Mouse (Mus musculus) v-Abl transformed pro-B cells (cell line): ENCODE data around the gene Med7.

Source experiments
- in situ Hi-C, 2 experiments: fragments of 400-800 bp; cut with MboI; formaldehyde crosslinking; loops; one replicate each; pipeline ENCODE4 v1.15.1; 2025; ENCODE audit not compliant: unreplicated experiment in 2 of 2

Gene Med7

DNA sequence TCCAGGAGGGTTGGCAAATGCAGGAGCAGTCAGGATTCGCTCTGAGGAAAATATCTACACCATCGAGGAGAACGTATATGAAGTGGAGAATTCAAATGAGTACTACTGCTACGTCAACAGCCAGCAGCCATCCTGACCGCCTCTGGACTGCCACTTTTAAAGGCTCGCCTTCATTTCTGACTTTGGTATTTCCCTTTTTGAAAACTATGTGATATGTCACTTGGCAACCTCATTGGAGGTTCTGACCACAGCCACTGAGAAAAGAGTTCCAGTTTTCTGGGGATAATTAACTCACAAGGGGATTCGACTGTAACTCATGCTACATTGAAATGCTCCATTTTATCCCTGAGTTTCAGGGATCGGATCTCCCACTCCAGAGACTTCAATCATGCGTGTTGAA, 42.6 kb downstream of the Med7 start:
- in situ Hi-C loops, result no loop called here

DNA sequence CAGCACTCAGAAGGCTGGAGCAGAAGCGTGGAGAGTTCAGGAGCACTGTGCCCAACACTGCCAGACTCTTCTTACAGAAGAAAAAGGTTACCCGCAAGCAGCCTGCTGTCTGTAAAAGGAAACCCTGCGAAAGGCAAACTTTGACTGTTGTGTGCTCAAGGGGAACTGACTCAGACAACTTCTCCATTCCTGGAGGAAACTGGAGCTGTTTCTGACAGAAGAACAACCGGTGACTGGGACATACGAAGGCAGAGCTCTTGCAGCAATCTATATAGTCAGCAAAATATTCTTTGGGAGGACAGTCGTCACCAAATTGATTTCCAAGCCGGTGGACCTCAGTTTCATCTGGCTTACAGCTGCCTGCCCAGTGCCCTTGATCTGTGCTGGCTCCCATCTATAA, 43.8 kb downstream of the Med7 start:
- in situ Hi-C loops, result no loop called here

DNA sequence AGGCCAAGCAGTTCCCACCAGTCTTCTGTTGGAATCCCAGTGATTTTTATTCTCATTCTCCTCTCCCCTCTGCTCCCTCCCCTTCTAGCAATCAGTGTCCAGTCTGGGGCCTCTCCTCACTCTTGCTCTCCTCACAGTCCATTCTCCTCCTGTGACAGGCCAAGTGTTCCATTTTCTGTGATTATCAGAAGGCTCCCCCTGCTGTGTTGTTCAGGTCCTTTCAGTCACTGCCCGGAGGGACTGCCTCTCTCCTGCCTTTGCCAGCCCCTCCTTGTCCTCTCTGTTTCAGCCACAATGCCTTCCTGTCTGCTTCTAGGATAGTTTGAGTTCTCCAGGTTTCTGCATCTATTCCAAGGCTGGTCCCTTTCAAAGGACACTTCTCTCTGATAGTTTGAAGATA, 51.5 kb downstream of the Med7 start:
- in situ Hi-C loops, result no loop called here

DNA sequence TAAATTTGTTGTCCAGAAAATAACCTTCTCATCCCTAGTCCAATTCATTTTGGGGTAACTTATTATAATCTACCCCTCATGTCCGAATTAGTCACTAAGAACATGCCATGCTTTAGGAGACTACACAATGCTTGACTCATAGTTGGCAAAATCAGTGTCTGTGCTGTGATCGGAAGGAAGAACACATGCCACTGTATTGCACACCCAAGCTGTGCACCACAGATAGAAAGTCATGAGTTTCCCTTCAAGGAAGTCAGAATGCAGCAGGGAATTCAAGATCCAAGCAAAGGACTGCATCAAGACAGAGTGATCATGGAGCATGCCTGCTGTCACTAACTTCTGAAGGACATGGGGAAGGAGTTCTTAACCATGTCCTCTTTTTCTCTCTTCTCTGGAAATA, 51.9 kb downstream of the Med7 start:
- in situ Hi-C loops, result no loop called here
